Mouse (Mus musculus) adrenal gland, adult 18-20 months (tissue): ENCODE measurements at regions not wholly inside any gene's neighbourhood (a gene's known extent, or its start where the extent isn't known, plus 50 kb on each side); places are given as distances from the start of the nearest gene placed in this dataset.
"Not testable (repeated sequence)": the region's sequence is repeated elsewhere in the genome, so short reads cannot be mapped to it uniquely, and the experiment has no call there.

Experiments
- DNase-seq, 2 experiments: peaks; one replicate each; pipeline ENCODE4 v3.0.0; 2021 to 2022; ENCODE audit warnings: low spot score in 2 of 2

- DNase-seq, result no peak
These were observed 167.0 kb upstream of the Ndn start for GRCm38 (mm10) chr7:62179387-62179786.

- DNase-seq, result no peak
These were observed 137.8 kb upstream of the Ndn start for GRCm38 (mm10) chr7:62208529-62208928.

GRCm38 (mm10) chr7:62209117-62209700 lies 137.2 kb upstream of the Ndn start:
- DNase-seq, result no peak

GRCm38 (mm10) chr7:62225184-62225583 lies 121.2 kb upstream of the Ndn start:
- no peak for DNase-seq

GRCm38 (mm10) chr7:62227727-62228126 lies 118.6 kb upstream of the Ndn start:
- DNase-seq, result peak in 1 of 2 experiments; percentile 14

- no peak for DNase-seq
These were observed 115.7 kb upstream of the Ndn start for GRCm38 (mm10) chr7:62230713-62231112.

GRCm38 (mm10) chr7:62231120-62231574 lies 115.2 kb upstream of the Ndn start:
- DNase-seq, result no peak

- peak in 1 of 2 experiments; percentile 2 for DNase-seq
These were observed 114.3 kb upstream of the Ndn start for GRCm38 (mm10) chr7:62232076-62232475.

GRCm38 (mm10) chr7:62234037-62234436 lies 112.3 kb upstream of the Ndn start:
- DNase-seq, result no peak

GRCm38 (mm10) chr7:62235766-62236165 lies 110.6 kb upstream of the Ndn start:
- DNase-seq, result no peak

GRCm38 (mm10) chr7:62261688-62262114 lies 84.7 kb upstream of the Ndn start:
- DNase-seq, result no peak

- DNase-seq, result not testable (repeated sequence)
These were observed 84.2 kb upstream of the Ndn start for GRCm38 (mm10) chr7:62262174-62262573.

- no peak for DNase-seq
These were observed 77.1 kb upstream of the Ndn start for GRCm38 (mm10) chr7:62269156-62269855.

GRCm38 (mm10) chr7:62276219-62276618 lies 70.2 kb upstream of the Ndn start:
- no peak for DNase-seq

GRCm38 (mm10) chr7:62278492-62278891 lies 67.9 kb upstream of the Ndn start:
- DNase-seq, result no peak

GRCm38 (mm10) chr7:62279022-62279421 lies 67.3 kb upstream of the Ndn start:
- no peak for DNase-seq
